Mouse (Mus musculus) C2C12 (cell line): ENCODE results near the gene Wdtc1. TPM values are rescaled to one million over a fixed set of nuclear protein-coding genes. Genes with fewer than 3 reads are reported as not detected.

ENCODE experiments used
- H3K27me3 ChIP-seq: one replicate; pipeline ENCODE4 v1.6.1; 2011; ENCODE audit not compliant: control insufficient read depth, insufficient read depth, insufficient read length
- H3K36me3 ChIP-seq: one replicate; pipeline ENCODE4 v1.6.1; 2011; ENCODE audit not compliant: control insufficient read depth, insufficient read depth
- H3K4me3 ChIP-seq: one replicate; pipeline ENCODE4 v1.5.1; 2011; ENCODE audit warnings: mild to moderate bottlenecking, control low read depth; ENCODE audit not compliant: poor library complexity, insufficient read depth, severe bottlenecking
- H3K79me2 ChIP-seq: one replicate; pipeline ENCODE4 v1.6.1; 2011; ENCODE audit not compliant: control insufficient read depth, insufficient read depth
- H3K79me3 ChIP-seq: one replicate; pipeline ENCODE4 v1.6.1; 2011; ENCODE audit warnings: low read depth, control low read depth
- H3ac ChIP-seq: one replicate; pipeline ENCODE3; 2011; ENCODE audit warnings: low read depth; ENCODE audit not compliant: control insufficient read depth, insufficient read length
- CEBPB ChIP-seq: IDR thresholded peaks from one replicate; pipeline ENCODE4 v1.6.1; 2011; ENCODE audit warnings: low read depth, mild to moderate bottlenecking, control low read depth, moderate library complexity
- CTCF ChIP-seq: IDR thresholded peaks from one replicate; pipeline ENCODE4 v1.5.1; 2011; ENCODE audit not compliant: control insufficient read depth, insufficient read depth, insufficient read length
- FOSL1 ChIP-seq: IDR thresholded peaks from one replicate; pipeline ENCODE4 v1.8.0; 2011; ENCODE audit warnings: mild to moderate bottlenecking, low read length; ENCODE audit not compliant: poor library complexity, insufficient read depth, severe bottlenecking
- MAX ChIP-seq: IDR thresholded peaks from one replicate; pipeline ENCODE4 v1.6.1; 2011; ENCODE audit warnings: mild to moderate bottlenecking, control low read depth
- MYOD1 ChIP-seq: IDR thresholded peaks from one replicate; pipeline ENCODE4 v1.6.1; 2011; ENCODE audit warnings: low read depth; ENCODE audit not compliant: control insufficient read depth, insufficient read length
- MYOG ChIP-seq: IDR thresholded peaks from one replicate; pipeline ENCODE4 v1.6.1; 2011; ENCODE audit not compliant: control insufficient read depth, insufficient read length; ENCODE audit errors: extremely low read depth
- USF1 ChIP-seq: IDR thresholded peaks from one replicate; pipeline ENCODE4 v1.6.1; 2011; ENCODE audit warnings: low read depth, mild to moderate bottlenecking, control low read depth, moderate library complexity
- polyA plus RNA-seq: library from polyadenylated mRNA; unstranded; fragments of >200 nt; fragmentation: generic; extraction: Trizol; gene quantifications from one replicate; pipeline ENCODE4 v1.2.1, GENCODE M21; 2012; ENCODE audit warnings: missing spikeins

Wdtc1 gene
- polyA plus RNA-seq, 1 experiment: 19.6 TPM

DNA sequence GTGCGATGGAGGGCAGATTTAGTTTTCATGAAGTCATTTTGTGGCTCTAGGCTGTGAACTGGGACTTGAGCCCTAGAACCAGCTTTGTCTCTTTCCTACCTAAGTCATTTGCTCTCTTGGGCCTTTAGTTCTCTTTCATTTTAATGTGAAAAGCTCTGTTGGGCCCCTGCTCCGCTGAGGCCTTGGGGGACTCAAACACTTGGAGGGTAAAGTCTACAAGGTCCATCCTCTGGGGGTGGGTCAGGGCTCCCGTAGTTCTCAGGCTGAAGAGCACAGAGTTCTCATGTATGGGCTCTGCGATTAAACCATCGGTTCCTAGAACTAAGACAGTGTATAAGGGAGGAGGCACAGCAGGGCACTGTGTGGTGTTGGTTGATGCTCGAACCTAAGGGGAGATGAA lies 27.3 kb upstream of the Wdtc1 start:
- Histone ChIP-seq H3K36me3 (peaks cover 20% of the 10 kb centered on the region), H3K4me3 (no peak overlapping the region), H3ac (peak overlapping the region; percentile 3), H3K79me3 (peaks cover 55% of the 10 kb centered on the region), H3K27me3 (no peaks in the 10 kb centered on the region), H3K79me2 (peaks cover 94% of the 10 kb centered on the region)
- no peak for TF ChIP-seq FOSL1
- TF ChIP-seq MYOG: no peak
- TF ChIP-seq CEBPB: no peak
- no peak for TF ChIP-seq CTCF
- no peak for TF ChIP-seq MAX
- no peak for TF ChIP-seq USF1
- no peak for TF ChIP-seq MYOD1

DNA sequence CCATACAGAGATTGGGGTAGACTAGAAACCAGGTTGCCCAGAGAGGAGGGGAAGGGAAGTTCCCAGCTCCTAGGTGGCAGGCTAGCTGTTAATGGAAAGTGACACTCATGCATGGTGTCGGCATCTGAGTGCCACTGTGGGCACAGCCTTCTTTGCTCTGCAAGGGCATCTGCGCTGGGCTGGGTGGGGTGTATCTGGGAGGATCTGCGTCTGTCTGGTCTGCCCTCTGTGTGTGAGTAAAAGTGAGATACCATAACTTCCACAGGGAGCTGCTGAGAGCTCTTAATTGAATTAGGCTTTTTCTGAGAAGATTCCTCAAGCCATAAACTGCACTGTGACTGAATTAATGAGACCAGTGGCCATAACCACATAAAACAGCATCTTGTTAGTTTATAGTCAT lies 26.6 kb upstream of the Wdtc1 start:
- no peak for TF ChIP-seq CEBPB
- TF ChIP-seq FOSL1: no peak
- TF ChIP-seq USF1: no peak
- no peak for TF ChIP-seq CTCF
- TF ChIP-seq MYOD1: no peak
- no peak for TF ChIP-seq MYOG
- TF ChIP-seq MAX: no peak

DNA sequence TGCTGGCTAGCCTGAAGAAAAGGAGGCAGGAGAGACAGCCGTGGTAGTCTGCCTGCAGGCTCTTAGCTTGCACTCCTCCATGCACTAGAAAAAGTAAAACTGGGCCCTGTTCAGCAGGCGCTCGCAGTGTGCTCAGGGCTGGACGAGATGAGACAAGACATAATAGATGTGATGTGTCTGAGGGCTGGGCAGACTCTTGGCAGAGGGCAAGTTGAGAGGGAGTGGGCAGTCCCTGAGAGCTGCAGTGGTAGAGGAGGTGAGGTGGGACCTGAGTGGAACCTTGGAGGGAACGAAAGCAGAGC lies 25.7 kb upstream of the Wdtc1 start:
- Histone ChIP-seq H3K27me3 (no peaks in the 10 kb centered on the region), H3K79me3 (peaks cover 67% of the 10 kb centered on the region), H3K36me3 (peaks cover 20% of the 10 kb centered on the region), H3ac (peak overlapping the region; percentile 25), H3K4me3 (no peak overlapping the region), H3K79me2 (peaks cover 94% of the 10 kb centered on the region)
- TF ChIP-seq MYOG (no peak), CEBPB (no peak), MAX (no peak), CTCF (no peak), FOSL1 (no peak), USF1 (no peak), MYOD1 (no peak)

More for the DNA sequence above, 26.6 kb upstream of the Wdtc1 start:
- peaks cover 94% of the 10 kb centered on the region for H3K79me2 ChIP-seq
- H3K27me3 ChIP-seq: no peaks in the 10 kb centered on the region
- peaks cover 60% of the 10 kb centered on the region for H3K79me3 ChIP-seq
- no peak overlapping the region for H3K4me3 ChIP-seq
- peaks cover 20% of the 10 kb centered on the region for H3K36me3 ChIP-seq
- peak overlapping the region; percentile 19 for H3ac ChIP-seq

DNA sequence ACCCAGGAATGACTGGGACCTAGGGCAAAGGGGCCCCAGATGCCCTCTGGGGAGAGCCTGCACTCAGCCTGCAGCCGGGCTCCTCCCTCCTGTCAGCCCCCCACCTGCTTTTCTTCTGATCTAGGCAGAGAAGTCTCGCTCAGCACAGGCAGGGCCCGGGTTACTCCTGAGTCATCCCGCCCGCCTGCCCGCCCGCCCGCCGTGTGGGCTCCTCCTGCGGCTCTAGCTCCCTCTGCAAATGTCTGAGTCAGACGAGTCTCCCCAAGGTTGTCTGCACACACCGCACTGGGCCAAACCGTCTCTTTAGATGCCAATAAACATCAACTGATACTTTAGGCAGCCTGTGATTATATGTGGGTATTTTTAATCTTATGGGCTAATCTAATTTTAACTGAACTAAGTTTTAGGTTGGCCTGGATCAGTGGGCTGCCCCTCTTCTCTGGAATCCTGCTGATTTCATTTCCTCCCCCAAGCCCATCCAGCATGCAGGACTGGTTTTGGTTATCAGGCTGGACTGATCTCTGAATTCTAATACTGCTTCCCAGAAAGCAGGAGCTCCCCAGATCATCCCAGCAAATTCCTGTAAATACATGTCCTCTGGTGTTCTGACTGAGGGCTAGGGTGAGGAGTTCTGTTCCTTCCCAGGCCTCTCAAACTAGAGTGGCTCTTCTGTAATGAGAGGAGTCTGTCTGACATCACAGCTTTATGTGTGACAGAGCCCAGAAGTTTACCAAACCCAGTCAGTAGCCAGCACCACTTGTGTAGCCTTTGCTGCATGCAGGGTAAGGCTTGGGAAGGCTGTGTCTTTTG lies 25.2 kb upstream of the Wdtc1 start:
- Histone ChIP-seq H3K36me3 (peaks cover 20% of the 10 kb centered on the region), H3K27me3 (no peaks in the 10 kb centered on the region), H3K79me3 (peaks cover 70% of the 10 kb centered on the region), H3K79me2 (peaks cover 94% of the 10 kb centered on the region), H3K4me3 (no peak overlapping the region), H3ac (peak overlapping the region; percentile 25)
- TF ChIP-seq MYOG: no peak
- TF ChIP-seq USF1: no peak
- no peak for TF ChIP-seq MYOD1
- TF ChIP-seq FOSL1: no peak
- no peak for TF ChIP-seq CEBPB
- TF ChIP-seq CTCF: no peak
- no peak for TF ChIP-seq MAX

DNA sequence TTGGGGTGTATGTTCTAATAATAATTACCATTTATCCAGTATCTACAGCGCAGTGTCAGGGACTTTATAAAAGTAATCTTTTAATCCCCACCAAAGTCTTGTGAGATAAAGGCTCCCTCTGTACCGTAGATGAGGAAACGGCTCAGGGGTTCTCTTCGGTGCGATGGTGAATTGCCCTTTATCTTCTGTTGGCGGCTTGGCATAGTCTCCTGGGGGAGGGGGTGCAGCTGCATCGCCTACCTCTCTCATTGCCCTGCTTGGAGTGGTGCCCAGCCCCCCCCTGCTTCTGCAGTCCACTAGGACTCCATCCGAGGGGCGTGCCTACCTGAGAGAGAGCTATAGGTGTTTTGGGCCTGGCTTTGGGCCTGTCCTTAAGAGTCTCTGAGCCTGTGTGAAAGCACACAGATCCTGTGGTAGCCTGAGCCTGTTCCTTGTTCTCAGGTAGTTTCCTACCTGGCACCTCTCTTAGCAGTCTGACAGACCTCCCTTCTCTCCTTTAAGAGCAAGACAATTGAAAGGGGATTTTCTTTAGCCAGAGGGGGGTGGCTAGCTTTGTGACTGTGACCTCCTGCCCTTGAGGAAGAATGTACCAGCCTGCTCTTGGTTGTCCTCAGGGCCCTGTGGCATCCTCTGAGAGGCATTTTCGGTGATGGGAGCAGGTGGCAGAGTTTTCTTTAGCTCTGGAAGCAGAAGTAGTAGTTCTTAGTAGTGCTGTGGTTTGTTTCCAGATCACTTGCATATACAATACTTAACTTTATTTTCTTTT lies 22.7 kb upstream of the Wdtc1 start:
- peaks cover 8% of the 10 kb centered on the region for H3K36me3 ChIP-seq
- no peak overlapping the region for H3K4me3 ChIP-seq
- peaks cover 95% of the 10 kb centered on the region for H3K79me2 ChIP-seq
- TF ChIP-seq CEBPB: no peak
- TF ChIP-seq MYOG: no peak
- TF ChIP-seq MYOD1: no peak
- TF ChIP-seq CTCF: no peak
- TF ChIP-seq FOSL1: no peak
- TF ChIP-seq USF1: no peak
- no peak for TF ChIP-seq MAX
- H3K27me3 ChIP-seq: no peaks in the 10 kb centered on the region
- no peak overlapping the region for H3ac ChIP-seq
- H3K79me3 ChIP-seq: peaks cover 77% of the 10 kb centered on the region

DNA sequence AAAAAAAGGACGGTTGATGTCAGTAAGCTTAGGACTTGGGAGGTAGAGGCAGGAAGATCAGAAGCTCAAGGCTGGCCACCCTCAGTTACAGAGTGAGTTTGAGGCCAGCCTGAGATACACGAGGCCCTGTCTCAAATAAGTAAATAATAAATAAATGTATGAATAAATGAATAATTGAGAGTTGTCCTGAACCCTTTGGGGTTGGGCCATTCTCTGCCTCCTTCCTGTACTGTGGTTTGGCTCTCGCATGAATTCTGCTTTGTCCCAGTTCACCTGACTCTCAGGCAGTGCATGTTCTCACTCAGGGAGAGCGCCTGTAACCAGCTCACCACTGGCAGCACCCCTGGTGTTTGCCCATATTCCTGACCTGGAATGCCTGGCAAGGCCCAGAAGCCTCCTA lies 20.7 kb upstream of the Wdtc1 start:
- peaks cover 8% of the 10 kb centered on the region for H3K36me3 ChIP-seq
- no peaks in the 10 kb centered on the region for H3K27me3 ChIP-seq
- H3ac ChIP-seq: no peak overlapping the region
- H3K79me2 ChIP-seq: peaks cover 89% of the 10 kb centered on the region
- H3K79me3 ChIP-seq: peaks cover 70% of the 10 kb centered on the region
- no peak for TF ChIP-seq MYOD1
- TF ChIP-seq USF1: no peak
- no peak for TF ChIP-seq FOSL1
- no peak for TF ChIP-seq CEBPB
- TF ChIP-seq CTCF: no peak
- no peak for TF ChIP-seq MYOG
- TF ChIP-seq MAX: no peak
- H3K4me3 ChIP-seq: no peak overlapping the region
